Mouse (Mus musculus) ES-Bruce4 (cell line): ENCODE measurements at regions not wholly inside any gene's neighbourhood (a gene's known extent, or its start where the extent isn't known, plus 50 kb on each side); places are given as distances from the start of the nearest gene placed in this dataset.

Experiments used
- H3K27ac ChIP-seq: 2 replicates; pipeline ENCODE4 v1.5.1; 2012; ENCODE audit warnings: low read length, inconsistent platforms; ENCODE audit not compliant: insufficient read depth
- H3K27me3 ChIP-seq: 2 replicates; pipeline ENCODE4 v1.6.1; 2012; ENCODE audit warnings: mild to moderate bottlenecking, low read length, inconsistent platforms; ENCODE audit not compliant: control insufficient read depth, poor library complexity, insufficient read depth, severe bottlenecking
- H3K36me3 ChIP-seq: 2 replicates; pipeline ENCODE4 v1.6.1; 2012; ENCODE audit warnings: inconsistent platforms, mild to moderate bottlenecking, low read length, moderate library complexity; ENCODE audit not compliant: control insufficient read depth, poor library complexity, insufficient read depth, severe bottlenecking
- H3K4me1 ChIP-seq: one replicate; pipeline ENCODE4 v1.8.1; 2011; ENCODE audit warnings: low read length; ENCODE audit not compliant: control insufficient read depth, insufficient read depth
- H3K4me3 ChIP-seq: 2 replicates; pipeline ENCODE4 v1.5.1; 2011; ENCODE audit warnings: low read depth, mild to moderate bottlenecking, low read length
- H3K9ac ChIP-seq: 2 replicates; pipeline ENCODE4 v1.6.1; 2012; ENCODE audit warnings: low read depth, mild to moderate bottlenecking, inconsistent platforms; ENCODE audit not compliant: poor library complexity, severe bottlenecking
- H3K9me3 ChIP-seq: replicated peaks from 2 replicates; pipeline ENCODE4 v1.6.1; 2012; ENCODE audit warnings: mild to moderate bottlenecking, low read length, inconsistent platforms; ENCODE audit not compliant: control insufficient read depth, poor library complexity, insufficient read depth, severe bottlenecking
- CTCF ChIP-seq: IDR thresholded peaks from one replicate; pipeline ENCODE4 v1.8.1; 2011; ENCODE audit warnings: low read depth, low read length
- EP300 ChIP-seq: IDR thresholded peaks from 2 replicates; pipeline ENCODE4 v1.6.1; 2011; ENCODE audit warnings: low read depth, low read length; ENCODE audit not compliant: insufficient read depth
- POLR2A ChIP-seq: IDR thresholded peaks from one replicate; pipeline ENCODE4 v1.8.1; 2011; ENCODE audit warnings: low read length; ENCODE audit not compliant: insufficient read depth

GRCm38 (mm10) chr12:71630386-71630785, 200.5 kb upstream of the Daam1 start:
- Histone ChIP-seq H3K9ac (no peak overlapping the region), H3K36me3 (no peaks in the 10 kb centered on the region), H3K27ac (no peak overlapping the region), H3K4me1 (no peaks in the 10 kb centered on the region), H3K27me3 (no peaks in the 10 kb centered on the region), H3K4me3 (no peak overlapping the region), H3K9me3 (no peaks in the 10 kb centered on the region)
- no peak for TF ChIP-seq CTCF
- TF ChIP-seq POLR2A: no peak
- TF ChIP-seq EP300: no peak

GRCm38 (mm10) chr12:71636300-71636699, 194.6 kb upstream of the Daam1 start:
- no peaks in the 10 kb centered on the region for H3K4me1 ChIP-seq
- H3K4me3 ChIP-seq: no peak overlapping the region
- no peaks in the 10 kb centered on the region for H3K9me3 ChIP-seq
- no peaks in the 10 kb centered on the region for H3K27me3 ChIP-seq
- no peak overlapping the region for H3K27ac ChIP-seq
- H3K36me3 ChIP-seq: no peaks in the 10 kb centered on the region
- TF ChIP-seq CTCF (no peak), EP300 (no peak), POLR2A (no peak)
- no peak overlapping the region for H3K9ac ChIP-seq

- Histone ChIP-seq H3K9ac (no peak overlapping the region), H3K4me1 (no peaks in the 10 kb centered on the region), H3K4me3 (no peak overlapping the region), H3K36me3 (no peaks in the 10 kb centered on the region), H3K9me3 (no peaks in the 10 kb centered on the region), H3K27ac (no peak overlapping the region), H3K27me3 (no peaks in the 10 kb centered on the region)
- TF ChIP-seq POLR2A (no peak), EP300 (no peak), CTCF (no peak)
These were observed 193.6 kb upstream of the Daam1 start for GRCm38 (mm10) chr12:71637248-71637647.

- H3K9ac ChIP-seq: no peak overlapping the region
- no peaks in the 10 kb centered on the region for H3K4me1 ChIP-seq
- H3K27ac ChIP-seq: no peak overlapping the region
- H3K36me3 ChIP-seq: no peaks in the 10 kb centered on the region
- no peaks in the 10 kb centered on the region for H3K27me3 ChIP-seq
- H3K9me3 ChIP-seq: no peaks in the 10 kb centered on the region
- no peak overlapping the region for H3K4me3 ChIP-seq
- TF ChIP-seq CTCF: no peak
- no peak for TF ChIP-seq EP300
- TF ChIP-seq POLR2A: no peak
These were observed 192.6 kb upstream of the Daam1 start for GRCm38 (mm10) chr12:71638246-71638645.

- H3K9me3 ChIP-seq: no peaks in the 10 kb centered on the region
- no peak overlapping the region for H3K4me3 ChIP-seq
- TF ChIP-seq POLR2A: no peak
- no peak for TF ChIP-seq CTCF
- no peak for TF ChIP-seq EP300
- H3K36me3 ChIP-seq: no peaks in the 10 kb centered on the region
- no peaks in the 10 kb centered on the region for H3K27me3 ChIP-seq
- no peaks in the 10 kb centered on the region for H3K4me1 ChIP-seq
- H3K27ac ChIP-seq: no peak overlapping the region
- H3K9ac ChIP-seq: no peak overlapping the region
These were observed 190.8 kb upstream of the Daam1 start for GRCm38 (mm10) chr12:71640058-71640501.

GRCm38 (mm10) chr12:71641486-71641885, 189.4 kb upstream of the Daam1 start:
- H3K27ac ChIP-seq: no peak overlapping the region
- H3K36me3 ChIP-seq: no peaks in the 10 kb centered on the region
- no peak for TF ChIP-seq EP300
- no peak for TF ChIP-seq CTCF
- no peak for TF ChIP-seq POLR2A
- H3K4me1 ChIP-seq: no peaks in the 10 kb centered on the region
- no peaks in the 10 kb centered on the region for H3K9me3 ChIP-seq
- H3K4me3 ChIP-seq: no peak overlapping the region
- H3K9ac ChIP-seq: no peak overlapping the region
- H3K27me3 ChIP-seq: no peaks in the 10 kb centered on the region
